Mouse (Mus musculus): ENCODE measurements at regions not wholly inside any gene's neighbourhood (a gene's known extent, or its start where the extent isn't known, plus 50 kb on each side); places are given as distances from the start of the nearest gene placed in this dataset.

- no peaks in the 10 kb centered on the region for H3K36me3 ChIP-seq (ENCODE audit: control insufficient read depth, insufficient read depth, low read length)
- H3K27me3 ChIP-seq (ENCODE audit: control insufficient read depth, insufficient read depth, low read length): no peaks in the 10 kb centered on the region
- DNase-seq (ENCODE audit: low spot score, missing footprints): no peak
- no peak overlapping the region for H3K4me2 ChIP-seq
- H3K27ac ChIP-seq (ENCODE audit: low read depth, low read length): no peak overlapping the region
- H3K4me1 ChIP-seq (ENCODE audit: control insufficient read depth, insufficient read depth, low read length): no peaks in the 10 kb centered on the region
- H3K9ac ChIP-seq (ENCODE audit: low read length): no peak overlapping the region
- WGBS: 76% methylated on average over 6 of the region's 6 CpGs
- no peaks in the 10 kb centered on the region for H3K9me3 ChIP-seq (ENCODE audit: control insufficient read depth, low read length)
- no peak overlapping the region for H3K4me3 ChIP-seq (ENCODE audit: low read depth, low read length)
- 0 out of 2 replicates have a peak, but pooled peaks have one; percentile 5 for ATAC-seq (ENCODE audit: low FRiP score)
These were observed 130.4 kb upstream of the Tmtc2 start for GRCm38 (mm10) chr10:105704472-105705235.

- Histone ChIP-seq H3K9ac (ENCODE audit: low read length) (no peak overlapping the region), H3K27ac (ENCODE audit: low read depth, low read length) (no peak overlapping the region), H3K9me3 (ENCODE audit: control insufficient read depth, low read length) (no peaks in the 10 kb centered on the region), H3K4me3 (ENCODE audit: low read depth, low read length) (no peak overlapping the region), H3K4me2 (no peak overlapping the region), H3K4me1 (ENCODE audit: control insufficient read depth, insufficient read depth, low read length) (no peaks in the 10 kb centered on the region), H3K36me3 (ENCODE audit: control insufficient read depth, insufficient read depth, low read length) (no peaks in the 10 kb centered on the region), H3K27me3 (ENCODE audit: control insufficient read depth, insufficient read depth, low read length) (no peaks in the 10 kb centered on the region)
- ATAC-seq (ENCODE audit: low FRiP score) (no peak), DNase-seq (ENCODE audit: low spot score, missing footprints) (no peak)
- 65% methylated on average over 4 of the region's 4 CpGs for WGBS
These were observed 118.9 kb upstream of the Tmtc2 start for GRCm38 (mm10) chr10:105693131-105693530.

DNA sequence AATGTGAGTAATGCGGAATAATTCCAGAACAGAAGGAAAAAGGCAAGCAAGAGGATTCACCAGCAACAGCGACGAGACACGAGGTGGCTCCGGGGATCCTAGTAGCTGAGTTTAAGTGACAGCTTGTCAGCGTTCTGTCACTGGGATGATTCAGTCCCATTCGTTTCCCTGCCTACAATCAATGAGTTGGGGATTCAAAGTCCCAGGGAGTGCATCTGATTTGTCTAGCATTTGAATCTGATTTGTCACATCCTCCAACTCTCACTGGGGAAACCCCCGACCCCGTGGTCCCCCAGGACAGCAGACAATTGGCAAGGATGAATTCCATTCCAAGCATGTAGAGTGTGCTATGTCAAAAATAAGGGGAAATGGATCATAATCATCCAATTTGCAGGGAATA is 115.1 kb upstream of the Tmtc2 start:
- no peaks in the 10 kb centered on the region for H3K27me3 ChIP-seq (ENCODE audit: control insufficient read depth, insufficient read depth, low read length)
- no peaks in the 10 kb centered on the region for H3K4me1 ChIP-seq (ENCODE audit: control insufficient read depth, insufficient read depth, low read length)
- H3K9me3 ChIP-seq (ENCODE audit: control insufficient read depth, low read length): no peaks in the 10 kb centered on the region
- DNase-seq (ENCODE audit: low spot score, missing footprints) (no peak), ATAC-seq (ENCODE audit: low FRiP score) (peak; percentile 76)
- H3K9ac ChIP-seq (ENCODE audit: low read length): no peak overlapping the region
- no peaks in the 10 kb centered on the region for H3K36me3 ChIP-seq (ENCODE audit: control insufficient read depth, insufficient read depth, low read length)
- 51% methylated on average over 9 of the region's 9 CpGs for WGBS
- no peak overlapping the region for H3K4me2 ChIP-seq
- H3K27ac ChIP-seq (ENCODE audit: low read depth, low read length): no peak overlapping the region
- H3K4me3 ChIP-seq (ENCODE audit: low read depth, low read length): no peak overlapping the region

GRCm38 (mm10) chr10:105688879-105689278 is 114.6 kb upstream of the Tmtc2 start:
- no peak for ATAC-seq (ENCODE audit: low FRiP score)
- no peak overlapping the region for H3K4me3 ChIP-seq (ENCODE audit: low read depth, low read length)

DNA sequence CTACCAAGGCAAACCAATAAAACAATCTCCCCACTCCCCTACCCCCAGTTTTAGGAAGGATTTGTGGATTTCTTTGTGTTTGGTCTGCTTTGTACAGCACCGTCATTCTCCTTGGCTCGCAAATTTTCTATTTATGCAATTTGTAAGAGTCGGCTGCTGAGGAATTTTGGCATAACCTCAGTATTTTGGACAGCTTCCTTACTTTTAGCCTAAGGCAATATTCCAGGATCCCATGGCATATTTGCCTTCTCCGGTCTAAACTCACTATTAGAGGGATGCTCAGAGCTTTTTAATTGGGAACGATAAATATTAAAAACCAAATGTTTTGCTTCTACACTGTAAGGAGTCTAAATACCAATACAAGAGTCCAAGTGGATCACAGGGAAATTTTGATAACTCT is 112.6 kb upstream of the Tmtc2 start:
- no peaks in the 10 kb centered on the region for H3K9me3 ChIP-seq (ENCODE audit: control insufficient read depth, low read length)
- H3K27me3 ChIP-seq (ENCODE audit: control insufficient read depth, insufficient read depth, low read length): no peaks in the 10 kb centered on the region
- H3K4me3 ChIP-seq (ENCODE audit: low read depth, low read length): no peak overlapping the region
- H3K9ac ChIP-seq (ENCODE audit: low read length): no peak overlapping the region
- H3K36me3 ChIP-seq (ENCODE audit: control insufficient read depth, insufficient read depth, low read length): no peaks in the 10 kb centered on the region
- H3K4me2 ChIP-seq: no peak overlapping the region
- DNase-seq (ENCODE audit: low spot score, missing footprints): no peak
- no peaks in the 10 kb centered on the region for H3K4me1 ChIP-seq (ENCODE audit: control insufficient read depth, insufficient read depth, low read length)
- 90% methylated on average over 5 of the region's 5 CpGs for WGBS
- H3K27ac ChIP-seq (ENCODE audit: low read depth, low read length): no peak overlapping the region
- ATAC-seq (ENCODE audit: low FRiP score): no peak

More at GRCm38 (mm10) chr10:105688879-105689278, 114.6 kb upstream of the Tmtc2 start:
- Histone ChIP-seq H3K36me3 (ENCODE audit: control insufficient read depth, insufficient read depth, low read length) (no peaks in the 10 kb centered on the region), H3K27me3 (ENCODE audit: control insufficient read depth, insufficient read depth, low read length) (no peaks in the 10 kb centered on the region), H3K27ac (ENCODE audit: low read depth, low read length) (no peak overlapping the region), H3K9ac (ENCODE audit: low read length) (no peak overlapping the region), H3K4me2 (no peak overlapping the region), H3K9me3 (ENCODE audit: control insufficient read depth, low read length) (no peaks in the 10 kb centered on the region), H3K4me1 (ENCODE audit: control insufficient read depth, insufficient read depth, low read length) (no peaks in the 10 kb centered on the region)
- WGBS: 87% methylated on average over 9 of the region's 9 CpGs
- no peak for DNase-seq (ENCODE audit: low spot score, missing footprints)

DNA sequence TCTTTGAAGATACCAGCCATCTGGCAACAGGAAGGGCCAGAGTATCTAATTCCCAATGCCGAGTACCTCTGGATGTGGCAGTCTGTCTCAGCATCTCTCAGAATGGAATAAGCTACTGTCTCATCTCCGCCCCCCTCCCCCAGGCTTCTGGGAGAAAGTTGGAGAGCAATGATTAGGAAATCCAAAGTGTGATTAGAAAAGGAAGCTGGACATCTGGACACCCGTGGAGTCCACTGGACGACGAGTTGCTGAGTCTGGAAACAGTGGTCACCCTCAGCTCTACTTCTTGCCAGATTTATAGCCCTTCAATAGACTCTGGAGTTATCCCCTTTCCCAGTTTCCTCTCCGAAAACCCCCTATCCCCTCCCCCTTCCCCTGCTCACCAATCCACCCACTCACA is 105.3 kb upstream of the Tmtc2 start:
- Histone ChIP-seq H3K4me2 (no peak overlapping the region), H3K9ac (ENCODE audit: low read length) (no peak overlapping the region), H3K4me3 (ENCODE audit: low read depth, low read length) (no peak overlapping the region), H3K36me3 (ENCODE audit: control insufficient read depth, insufficient read depth, low read length) (no peaks in the 10 kb centered on the region), H3K27me3 (ENCODE audit: control insufficient read depth, insufficient read depth, low read length) (no peaks in the 10 kb centered on the region), H3K27ac (ENCODE audit: low read depth, low read length) (no peak overlapping the region), H3K9me3 (ENCODE audit: control insufficient read depth, low read length) (no peaks in the 10 kb centered on the region), H3K4me1 (ENCODE audit: control insufficient read depth, insufficient read depth, low read length) (no peaks in the 10 kb centered on the region)
- ATAC-seq (ENCODE audit: low FRiP score) (no peak), DNase-seq (ENCODE audit: low spot score, missing footprints) (no peak)
- whole genome bisulfite sequencing: 92% methylated on average over 6 of the region's 6 CpGs

GRCm38 (mm10) chr10:105666959-105667358 is 92.7 kb upstream of the Tmtc2 start:
- Histone ChIP-seq H3K36me3 (ENCODE audit: control insufficient read depth, insufficient read depth, low read length) (no peaks in the 10 kb centered on the region), H3K9me3 (ENCODE audit: control insufficient read depth, low read length) (no peaks in the 10 kb centered on the region), H3K27ac (ENCODE audit: low read depth, low read length) (no peak overlapping the region), H3K4me3 (ENCODE audit: low read depth, low read length) (no peak overlapping the region), H3K4me1 (ENCODE audit: control insufficient read depth, insufficient read depth, low read length) (no peaks in the 10 kb centered on the region), H3K27me3 (ENCODE audit: control insufficient read depth, insufficient read depth, low read length) (no peaks in the 10 kb centered on the region), H3K9ac (ENCODE audit: low read length) (no peak overlapping the region), H3K4me2 (no peak overlapping the region)
- no peak for DNase-seq (ENCODE audit: low spot score, missing footprints)
- WGBS: 92% methylated on average over 2 of the region's 2 CpGs
- ATAC-seq (ENCODE audit: low FRiP score): no peak

DNA sequence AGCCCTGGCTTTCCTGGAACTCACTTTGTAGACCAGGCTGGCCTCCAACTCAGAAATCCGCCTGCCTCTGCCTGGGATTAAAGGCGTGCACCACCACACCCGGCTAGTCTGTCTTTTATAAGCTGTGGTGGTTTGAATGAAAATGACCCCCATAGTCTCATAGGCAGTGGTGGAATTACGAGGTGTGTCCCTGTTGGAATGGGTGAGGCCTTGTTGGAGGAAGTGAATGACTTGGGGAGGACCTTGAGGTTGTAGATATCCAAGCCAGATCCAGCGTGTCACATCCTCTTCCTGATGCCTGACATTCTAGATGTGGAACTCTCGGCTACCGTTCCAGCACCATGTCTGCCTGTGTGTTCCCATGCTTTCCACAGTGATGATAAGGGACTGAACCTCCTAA is 86.5 kb upstream of the Tmtc2 start:
- no peak for ATAC-seq (ENCODE audit: low FRiP score)
- H3K27ac ChIP-seq (ENCODE audit: low read depth, low read length): no peak overlapping the region
- no peaks in the 10 kb centered on the region for H3K4me1 ChIP-seq (ENCODE audit: control insufficient read depth, insufficient read depth, low read length)
- no peak overlapping the region for H3K9ac ChIP-seq (ENCODE audit: low read length)
- WGBS: 92% methylated on average over 7 of the region's 7 CpGs
- no peak overlapping the region for H3K4me3 ChIP-seq (ENCODE audit: low read depth, low read length)
- no peak overlapping the region for H3K4me2 ChIP-seq
- H3K36me3 ChIP-seq (ENCODE audit: control insufficient read depth, insufficient read depth, low read length): no peaks in the 10 kb centered on the region
- no peaks in the 10 kb centered on the region for H3K27me3 ChIP-seq (ENCODE audit: control insufficient read depth, insufficient read depth, low read length)
- no peaks in the 10 kb centered on the region for H3K9me3 ChIP-seq (ENCODE audit: control insufficient read depth, low read length)
- DNase-seq (ENCODE audit: low spot score, missing footprints): no peak

- WGBS: 82% methylated on average over 2 of the region's 2 CpGs
- Histone ChIP-seq H3K4me3 (ENCODE audit: low read depth, low read length) (no peak overlapping the region), H3K9ac (ENCODE audit: low read length) (no peak overlapping the region), H3K27me3 (ENCODE audit: control insufficient read depth, insufficient read depth, low read length) (no peaks in the 10 kb centered on the region), H3K4me2 (no peak overlapping the region), H3K36me3 (ENCODE audit: control insufficient read depth, insufficient read depth, low read length) (no peaks in the 10 kb centered on the region), H3K9me3 (ENCODE audit: control insufficient read depth, low read length) (no peaks in the 10 kb centered on the region), H3K4me1 (ENCODE audit: control insufficient read depth, insufficient read depth, low read length) (no peaks in the 10 kb centered on the region), H3K27ac (ENCODE audit: low read depth, low read length) (no peak overlapping the region)
- ATAC-seq (ENCODE audit: low FRiP score) (no peak), DNase-seq (ENCODE audit: low spot score, missing footprints) (peak; percentile 67)
These were observed 82.5 kb upstream of the Tmtc2 start for GRCm38 (mm10) chr10:105656788-105657187.
